Mouse (Mus musculus) CH12.LX (cell line): ENCODE data around the gene Borcs7. TPM values are rescaled to one million over a fixed set of nuclear protein-coding genes. Genes with fewer than 3 reads are reported as not detected.

ENCODE experiments used
- DNase-seq: peaks from one replicate; pipeline ENCODE4 v3.0.0-alpha.2; 2013; ENCODE audit errors: extremely low read depth
- H3K27ac ChIP-seq: 2 replicates; pipeline ENCODE4 v1.5.1; 2012; ENCODE audit warnings: low read depth, mild to moderate bottlenecking, control low read depth, moderate library complexity; ENCODE audit not compliant: insufficient read depth
- H3K27me3 ChIP-seq: replicated peaks from 2 replicates; pipeline ENCODE3; 2012; ENCODE audit warnings: inconsistent platforms
- H3K36me3 ChIP-seq, 2 experiments: replicated peaks in 1 of 2; 2 replicates each; pipeline versions ENCODE3 to v1.6.1; 2012; ENCODE audit warnings: inconsistent platforms in 1 of 2, low read length in 1 of 2, mild to moderate bottlenecking in 1 of 2, mixed read lengths in 1 of 2, moderate library complexity in 1 of 2; ENCODE audit not compliant: control insufficient read depth in 1 of 2, insufficient read depth in 1 of 2
- H3K4me1 ChIP-seq, 2 experiments: 2 replicates each; pipeline ENCODE4 v1.6.1; 2012; ENCODE audit warnings: inconsistent platforms in 1 of 2, moderate library complexity in 1 of 2; ENCODE audit not compliant: insufficient read depth in 2 of 2, control insufficient read depth in 1 of 2
- H3K4me2 ChIP-seq: 2 replicates; pipeline ENCODE4 v1.6.1; 2012; ENCODE audit warnings: low read depth, mild to moderate bottlenecking, control low read depth; ENCODE audit not compliant: poor library complexity, insufficient read depth, severe bottlenecking
- H3K4me3 ChIP-seq, 3 experiments: fragments of 150-350 bp in 1 of 3; sonication (generic) in 1 of 3; replicated peaks in 1 of 3; 2 replicates each; pipeline versions ENCODE3 to v1.5.1; 2011 to 2012; ENCODE audit warnings: low read depth in 2 of 3, low read length in 2 of 3, mild to moderate bottlenecking in 2 of 3, moderate library complexity in 2 of 3, control low read depth in 1 of 3, improper control_type of control experiment in 1 of 3, inconsistent platforms in 1 of 3, mixed read lengths in 1 of 3; ENCODE audit not compliant: poor library complexity in 1 of 3
- H3K79me2 ChIP-seq: replicated peaks from 2 replicates; pipeline ENCODE4 v1.6.1; 2012; ENCODE audit warnings: mild to moderate bottlenecking, moderate library complexity; ENCODE audit not compliant: control insufficient read depth, poor library complexity, insufficient read depth, severe bottlenecking; ENCODE audit errors: extremely low read depth
- H3K9ac ChIP-seq: 2 replicates; pipeline ENCODE4 v1.6.1; 2012; ENCODE audit warnings: low read depth, mild to moderate bottlenecking, control low read depth, moderate library complexity; ENCODE audit not compliant: insufficient read depth
- H3K9me3 ChIP-seq: replicated peaks from 2 replicates; pipeline ENCODE3; 2012; ENCODE audit warnings: low read length, inconsistent platforms, mixed read lengths
- CHD1 ChIP-seq: IDR thresholded peaks from 2 replicates; pipeline ENCODE4 v1.6.1; 2012; ENCODE audit warnings: low read depth, low read length, improper control_type of control experiment, inconsistent platforms
- CHD2 ChIP-seq: IDR thresholded peaks from 2 replicates; pipeline ENCODE4 v1.6.1; 2011; ENCODE audit warnings: low read length, improper control_type of control experiment
- E2F4 ChIP-seq: IDR thresholded peaks from 2 replicates; pipeline ENCODE4 v1.6.1; 2011; ENCODE audit warnings: low read depth, low read length, improper control_type of control experiment; ENCODE audit not compliant: insufficient replicate concordance
- ELF1 ChIP-seq: IDR thresholded peaks from 2 replicates; pipeline ENCODE4 v1.6.1; 2014; ENCODE audit warnings: low read depth, mild to moderate bottlenecking, inconsistent platforms, low read length, improper control_type of control experiment
- ETS1 ChIP-seq: conservative IDR thresholded peaks from 2 replicates; pipeline ENCODE4 v1.6.1; 2012; ENCODE audit warnings: low read depth, mild to moderate bottlenecking, inconsistent platforms, low read length, improper control_type of control experiment, moderate library complexity
- JUN ChIP-seq: IDR thresholded peaks from 2 replicates; pipeline ENCODE4 v1.6.1; 2011; ENCODE audit warnings: low read depth, mild to moderate bottlenecking, low read length, improper control_type of control experiment, moderate library complexity; ENCODE audit not compliant: insufficient read depth
- JUND ChIP-seq: conservative IDR thresholded peaks from 2 replicates; pipeline ENCODE4 v1.6.1; 2011; ENCODE audit warnings: low read depth, low read length, improper control_type of control experiment
- MAX ChIP-seq: IDR thresholded peaks from 2 replicates; pipeline ENCODE4 v1.6.1; 2011; ENCODE audit warnings: low read length, improper control_type of control experiment
- MAZ ChIP-seq: IDR thresholded peaks from 2 replicates; pipeline ENCODE4 v1.6.1; 2012; ENCODE audit warnings: low read depth, mild to moderate bottlenecking, inconsistent platforms, low read length, improper control_type of control experiment, moderate library complexity
- MXI1 ChIP-seq: IDR thresholded peaks from 2 replicates; pipeline ENCODE4 v1.6.1; 2011; ENCODE audit warnings: mild to moderate bottlenecking, low read depth, low read length, improper control_type of control experiment
- MYC ChIP-seq: IDR thresholded peaks from 2 replicates; pipeline ENCODE4 v1.6.1; 2011; ENCODE audit warnings: low read depth, mild to moderate bottlenecking, improper control_type of control experiment, low read length
- NELFE ChIP-seq: IDR thresholded peaks from 2 replicates; pipeline ENCODE4 v1.6.1; 2011; ENCODE audit warnings: low read depth, low read length, improper control_type of control experiment
- NRF1 ChIP-seq: IDR thresholded peaks from 2 replicates; pipeline ENCODE4 v1.6.1; 2014; ENCODE audit warnings: low read depth, mild to moderate bottlenecking, inconsistent platforms, low read length, improper control_type of control experiment, moderate library complexity
- PAX5 ChIP-seq: IDR thresholded peaks from 2 replicates; pipeline ENCODE4 v1.6.1; 2012; ENCODE audit warnings: low read length, inconsistent platforms, mixed read lengths
- POLR2A ChIP-seq: IDR thresholded peaks from 2 replicates; pipeline ENCODE4 v1.6.1; 2011; ENCODE audit warnings: low read depth, mild to moderate bottlenecking, improper control_type of control experiment, low read length
- RAD21 ChIP-seq: IDR thresholded peaks from 2 replicates; pipeline ENCODE4 v1.6.1; 2011; ENCODE audit warnings: low read depth, mild to moderate bottlenecking, low read length, improper control_type of control experiment, moderate library complexity
- RCOR1 ChIP-seq: conservative IDR thresholded peaks from 2 replicates; pipeline ENCODE4 v1.6.1; 2012; ENCODE audit warnings: low read depth, mild to moderate bottlenecking, inconsistent platforms, low read length, improper control_type of control experiment
- SMC3 ChIP-seq: IDR thresholded peaks from 2 replicates; pipeline ENCODE4 v1.6.1; 2011; ENCODE audit warnings: low read depth, low read length, improper control_type of control experiment
- UBTF ChIP-seq: IDR thresholded peaks from 2 replicates; pipeline ENCODE4 v1.6.1; 2012; ENCODE audit warnings: low read depth, mild to moderate bottlenecking, inconsistent platforms, low read length, improper control_type of control experiment, moderate library complexity
- ZC3H11A ChIP-seq: IDR thresholded peaks from 2 replicates; pipeline ENCODE4 v1.6.1; 2012; ENCODE audit warnings: low read depth, mild to moderate bottlenecking, inconsistent platforms, low read length, improper control_type of control experiment
- ZMIZ1 ChIP-seq: IDR thresholded peaks from 2 replicates; pipeline ENCODE4 v1.6.1; 2012; ENCODE audit warnings: low read depth, mild to moderate bottlenecking, inconsistent platforms, low read length, improper control_type of control experiment
- dilution Hi-C: fragments of 300-500 bp; cut with MboI; formaldehyde crosslinking; loops from 2 replicates; pipeline ENCODE4 v1.14.3; 2020; ENCODE audit warnings: low sequenced_read_pairs; ENCODE audit not compliant: extremely low pct_unique_long_range_greater_than_20kb, extremely low pct_ligation_motif_present
- in situ Hi-C: fragments of 300-500 bp; cut with MboI; formaldehyde crosslinking; loops from 3 replicates; pipeline ENCODE4 v1.14.3; 2019; ENCODE audit warnings: low sequenced_read_pairs, low pct_ligation_motif_present, low pct_unique_long_range_greater_than_20kb, mixed read lengths
- polyA plus RNA-seq: library from polyadenylated mRNA; unstranded; fragments of >175 nt; gene quantifications from 2 replicates; pipeline ENCODE4 v1.2.1, GENCODE M21; 2012; ENCODE audit warnings: low read depth; ENCODE audit not compliant: insufficient read length
- total RNA-seq, 2 experiments: library from RNA; depleted of rRNA; stranded (reverse); fragments of 300-350 nt in 1 of 2; fragments of >200 nt in 1 of 2; gene quantifications; 2 replicates each; pipeline ENCODE4 v1.2.3; 2012 to 2014

Gene Borcs7
- total and polyA plus RNA-seq, 3 experiments, result 6.6 to 14.5 (median 7.6) TPM

DNA sequence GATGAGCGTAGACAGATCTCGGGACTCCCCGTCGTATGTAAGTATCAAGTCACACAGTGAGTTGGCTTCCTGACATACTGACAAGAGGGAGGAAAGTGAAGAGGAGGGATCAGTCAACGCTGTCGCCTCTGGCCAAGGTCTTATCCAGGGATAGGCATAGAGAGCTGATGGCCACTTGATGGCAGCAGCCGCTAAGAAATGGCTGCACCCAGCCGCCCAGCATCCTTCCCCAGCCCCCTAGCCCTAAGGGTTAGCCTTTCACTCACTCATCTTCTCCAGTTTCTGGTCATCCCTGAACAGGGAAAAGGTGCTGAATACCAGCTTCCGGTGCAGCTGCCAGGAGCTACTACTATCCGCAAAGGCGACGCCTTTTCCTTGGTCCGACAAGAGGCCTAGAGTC, 19.0 kb upstream of the Borcs7 start (continued):
- TF ChIP-seq ZMIZ1, result no peak

DNA sequence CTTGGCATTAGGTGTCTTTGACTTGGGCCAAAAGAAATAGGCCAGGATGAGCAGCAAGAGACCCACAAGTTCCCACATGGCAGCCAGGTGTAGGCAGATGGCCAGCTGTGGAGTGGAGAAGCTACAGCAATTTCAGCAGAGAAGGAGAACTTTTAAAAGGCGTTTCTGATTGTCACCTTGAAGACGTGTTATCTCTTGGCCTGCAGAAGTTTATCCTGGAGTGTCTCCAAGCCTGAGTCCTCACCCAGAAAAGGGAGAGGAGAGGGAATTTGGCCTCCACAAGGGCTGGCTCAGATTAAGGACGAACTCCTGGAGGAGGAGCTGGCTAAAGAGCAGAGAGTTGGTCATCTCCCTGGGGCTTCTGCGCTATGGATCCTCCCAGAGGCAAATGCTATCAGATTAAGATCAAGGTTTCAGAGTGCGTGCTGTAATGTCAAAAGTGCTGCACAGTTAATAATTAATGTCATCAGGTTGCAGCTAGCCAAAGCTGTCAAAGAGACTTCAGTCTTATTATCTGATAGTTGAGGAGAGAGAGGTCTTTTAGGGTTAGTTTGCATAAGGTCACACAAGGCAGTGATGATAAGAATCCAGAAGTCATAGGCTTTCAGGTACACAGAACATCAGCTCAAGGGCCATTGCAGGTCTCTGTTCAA, 16.8 kb upstream of the Borcs7 start, which contains the start of gene Cyp17a1:
TSS of gene Cyp17a1 (minus strand) at position 407 of the 653 bp plus-strand sequence.
- H3K4me1 ChIP-seq, result no peaks in the 10 kb centered on the region
- no peak for DNase-seq
- no peaks in the 10 kb centered on the region for H3K9me3 ChIP-seq
- H3K36me3 ChIP-seq, result no peaks in the 10 kb centered on the region
- H3K9ac ChIP-seq, result no peak within 1 kb of the TSS
- TF ChIP-seq RCOR1, result no peak
- no peak for TF ChIP-seq UBTF
- TF ChIP-seq SMC3, result no peak
- TF ChIP-seq MXI1, result no peak
- no peak for TF ChIP-seq RAD21
- TF ChIP-seq ZC3H11A, result no peak
- no peak for TF ChIP-seq ETS1
- no peak for TF ChIP-seq PAX5
- TF ChIP-seq NRF1, result no peak
- no peak for TF ChIP-seq MAZ
- no peak for TF ChIP-seq MYC
- no peak for TF ChIP-seq CHD1
- no peak for TF ChIP-seq JUND
- no peak for TF ChIP-seq MAX
- TF ChIP-seq E2F4, result no peak
- TF ChIP-seq CHD2, result no peak
- no peak for TF ChIP-seq ELF1
- TF ChIP-seq NELFE, result no peak
- no peak for TF ChIP-seq POLR2A
- TF ChIP-seq JUN, result no peak
- H3K4me2 ChIP-seq, result no peak within 1 kb of the TSS
- H3K79me2 ChIP-seq, result no peaks in the 10 kb centered on the region
- H3K27ac ChIP-seq, result no peak within 1 kb of the TSS
- dilution Hi-C loops, result no loop called here
- H3K4me3 ChIP-seq, result no peak within 1 kb of the TSS
- in situ Hi-C loops, result loop anchor here (5.0 to 10.0 kb wide), 3 partner anchors 69 to 322 kb away; no protein-coding TSS in a partner anchor
- no peaks in the 10 kb centered on the region for H3K27me3 ChIP-seq
